In the genomic region with DNA sequence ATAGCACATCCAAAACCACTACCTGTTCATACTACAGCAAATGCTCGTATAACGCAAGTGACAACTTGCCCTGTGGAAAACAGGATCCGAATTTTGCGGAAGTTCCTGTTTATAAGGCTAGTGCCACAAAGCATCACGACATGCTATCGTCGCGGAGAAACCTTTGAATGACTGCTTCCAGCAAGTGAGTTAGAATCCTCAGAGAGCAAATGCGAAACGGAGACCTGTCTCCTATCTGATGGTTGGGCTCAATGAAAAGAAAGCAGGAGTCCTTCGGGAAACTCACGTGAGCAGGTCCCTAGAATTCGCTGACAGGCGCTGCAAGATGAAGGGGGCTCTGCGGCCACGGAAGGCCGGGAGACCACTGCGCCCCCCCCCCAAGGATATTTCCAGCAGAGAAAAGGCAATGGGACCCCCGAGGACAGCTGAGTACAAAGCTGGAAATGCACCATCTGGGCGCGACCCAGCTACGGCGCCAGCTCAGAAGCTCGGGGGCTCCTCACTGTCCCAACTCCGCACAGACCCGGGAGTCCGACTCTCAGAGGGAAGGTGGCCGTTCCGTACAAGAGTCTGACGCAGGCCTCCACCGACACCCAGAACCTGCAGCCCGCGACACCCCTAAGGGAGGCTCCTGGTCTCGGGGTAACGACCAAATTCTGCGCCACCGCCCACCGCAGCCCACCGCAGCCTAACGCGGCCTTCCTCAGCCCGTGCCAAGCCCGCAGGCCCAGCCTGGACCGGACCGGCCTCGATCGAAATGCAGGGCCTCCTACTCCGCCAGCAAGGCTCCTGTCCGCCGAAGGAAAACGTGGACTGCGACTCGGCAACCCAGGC, we compare ENCODE assay signal across 8 mouse cellular contexts. TPM values are rescaled to one million over a fixed set of nuclear protein-coding genes. Genes with fewer than 3 reads are reported as not detected.
A peak's percentile ranks its signal among the peaks of the same experiment; 100 is the strongest.
DNase-seq lines count a peak whose midpoint lies in the region; ATAC-seq and TF ChIP-seq lines count a peak whose summit lies in the region.

No protein-coding gene starts in this region.

- no peaks in the 10 kb centered on the region for H3K27me3 ChIP-seq in stomach, embryonic 14.5 days (ENCODE audit: control insufficient read depth, insufficient read depth, low read length)

- DNase-seq in right cerebral cortex, adult 2 months (ENCODE audit: low spot score in 2 of 2) = peak; percentile 11 to 23
- no peak for DNase-seq in right cerebral cortex, postnatal 25 days
- DNase-seq in brain, embryonic 14.5 days (ENCODE audit: low read depth) = peak; percentile 46
- peak; percentile 5 to 29 for DNase-seq in kidney, postnatal 25 days
- peak; percentile 35 for DNase-seq in lung, postnatal 25 days (ENCODE audit: low spot score)
- no peak for DNase-seq in right cerebral cortex, postnatal 4 days

- peak overlapping the region; percentile 91 for H3K27ac ChIP-seq in stomach, embryonic 14.5 days (ENCODE audit: low read length)

- H3K4me2 ChIP-seq in stomach, embryonic 14.5 days (replicated peaks; ENCODE audit: low read depth, low read length) = peak overlapping the region; percentile 65

- peak; percentile 43 for ATAC-seq in granulocyte monocyte progenitor cell, adult 5-6 weeks (replicated peaks; ENCODE audit: poor library complexity, severe bottlenecking)
- ATAC-seq in stomach, embryonic 14.5 days (ENCODE audit: insufficient number of reproducible peaks, insufficient read depth, low FRiP score, low read depth) = peak; percentile 36; the same call in 1 of the 2 replicates

- peak overlapping the region; percentile 76 for H3K9ac ChIP-seq in stomach, embryonic 14.5 days (replicated peaks; ENCODE audit: low read depth, low read length)

- WGBS in stomach, embryonic 14.5 days = under 1% methylated on average over 53 of the region's 53 CpGs

- no peak for TF ChIP-seq POLR2A in brain, embryonic 14.5 days (IDR thresholded peaks at IDR 0.05; ENCODE audit: borderline replicate concordance, extremely low read depth, insufficient read depth, insufficient read length, poor library complexity, severe bottlenecking)

- peaks cover 19% of the 10 kb centered on the region for H3K36me3 ChIP-seq in stomach, embryonic 14.5 days (ENCODE audit: control insufficient read depth, insufficient read depth, low read length)

- no peaks in the 10 kb centered on the region for H3K9me3 ChIP-seq in stomach, embryonic 14.5 days (ENCODE audit: control insufficient read depth, low read depth, low read length)

- peak overlapping the region; percentile 69 for H3K4me3 ChIP-seq in stomach, embryonic 14.5 days (ENCODE audit: low read depth, low read length)

- H3K4me1 ChIP-seq in stomach, embryonic 14.5 days (ENCODE audit: control insufficient read depth, insufficient read depth, low read length) = peaks cover 8% of the 10 kb centered on the region

- TF ChIP-seq CTCF in brain, embryonic 14.5 days (IDR thresholded peaks at IDR 0.05; ENCODE audit: borderline replicate concordance, extremely low read depth, insufficient read depth, insufficient read length) = no peak

RNA-seq across cellular contexts. Expression of a gene that starts 0.6 kb away (rescaled TPM):
- 64.2 and 82.1 TPM in 2 replicates for polyA plus RNA-seq in brain, embryonic 14.5 days (2012; rRNA removed)
- total RNA-seq in granulocyte monocyte progenitor cell, adult 5-6 weeks (2014; fragmentation: Nextera tagmentation) = 96.0 and 116 TPM in 2 replicates
- total RNA-seq in granulocyte monocyte progenitor cell, adult 5-6 weeks (2017) = 99.3 and 103 TPM in 2 replicates
- polyA plus RNA-seq in stomach, embryonic 14.5 days (2014; fragmentation: Nextera tagmentation; extraction: Ambion mirVana) = 109 and 110 TPM in 2 replicates

RNA-seq across cellular contexts. Expression of a gene that starts 0.8 kb away (rescaled TPM):
- polyA plus RNA-seq in brain, embryonic 14.5 days (2012; rRNA removed) = 78.9 and 81.3 TPM in 2 replicates
- 72.7 and 83.0 TPM in 2 replicates for total RNA-seq in granulocyte monocyte progenitor cell, adult 5-6 weeks (2014; fragmentation: Nextera tagmentation)
- total RNA-seq in granulocyte monocyte progenitor cell, adult 5-6 weeks (2017) = 108 and 149 TPM in 2 replicates
- polyA plus RNA-seq in stomach, embryonic 14.5 days (2014; fragmentation: Nextera tagmentation; extraction: Ambion mirVana) = 133 and 134 TPM in 2 replicates

Comparison
In these comparisons a context has a peak if more than half of its experiments do, and no peak if none do; other contexts are left out.
1. DNase-seq: peak in right cerebral cortex, adult 2 months (2 of 2), brain, embryonic 14.5 days (single experiment), kidney, postnatal 25 days (2 of 2) and lung, postnatal 25 days (single experiment); none in right cerebral cortex, postnatal 25 days (single experiment) and right cerebral cortex, postnatal 4 days (single experiment).